Mouse (Mus musculus) cerebellum, adult 8-10 months (tissue): Measurements from ENCODE around the gene Chid1.
A peak's percentile ranks its signal among the peaks of the same experiment; 100 is the strongest.
"Not testable (repeated sequence)": the region's sequence is repeated elsewhere in the genome, so short reads cannot be mapped to it uniquely, and the experiment has no call there.

Experiments used
- DNase-seq: peaks from one replicate; pipeline ENCODE4 v3.0.0; 2022

The Chid1 gene

GRCm38 (mm10) chr7:141460001-141460390 is 79.7 kb downstream of the Chid1 start:
- peak; percentile 38 for DNase-seq

- peak; percentile 80 for DNase-seq
These were observed 80.4 kb downstream of the Chid1 start for GRCm38 (mm10) chr7:141459301-141459711.

- peak; percentile 54 for DNase-seq
These were observed 81.0 kb downstream of the Chid1 start for GRCm38 (mm10) chr7:141458661-141459060.

- DNase-seq, result peak; percentile 64
These were observed 81.5 kb downstream of the Chid1 start for GRCm38 (mm10) chr7:141457986-141458660.

GRCm38 (mm10) chr7:141457236-141457635 is 82.4 kb downstream of the Chid1 start:
- peak; percentile 41 for DNase-seq

- DNase-seq, result peak; percentile 37
These were observed 82.9 kb downstream of the Chid1 start for GRCm38 (mm10) chr7:141456739-141457138.

- DNase-seq, result peak; percentile 70
These were observed 83.9 kb downstream of the Chid1 start for GRCm38 (mm10) chr7:141455610-141456314.

- peak; percentile 88 for DNase-seq
These were observed 84.6 kb downstream of the Chid1 start, which contains the start of gene Pnpla2 for GRCm38 (mm10) chr7:141454967-141455551. Gene Pnpla2, plus strand, starts transcription at chr7:141455198.

- no peak for DNase-seq
These were observed 86.0 kb downstream of the Chid1 start for GRCm38 (mm10) chr7:141453636-141454035.

GRCm38 (mm10) chr7:141451928-141452327 is 87.7 kb downstream of the Chid1 start:
- DNase-seq, result no peak

GRCm38 (mm10) chr7:141447110-141447991 is 92.3 kb downstream of the Chid1 start, which contains the start of gene Rplp2:
Gene Rplp2, plus strand, starts transcription at chr7:141447370.
- peak; percentile 94 for DNase-seq

- not testable (repeated sequence) for DNase-seq
These were observed 93.3 kb downstream of the Chid1 start for GRCm38 (mm10) chr7:141446374-141446773.

- no peak for DNase-seq
These were observed 95.8 kb downstream of the Chid1 start, which contains the start of gene Pidd1 for GRCm38 (mm10) chr7:141443828-141444237. Gene Pidd1, minus strand, starts transcription at chr7:141444025.
